Mouse (Mus musculus): ENCODE results near the gene Tmc5.

- TF ChIP-seq CTCF (IDR thresholded peaks at IDR 0.05; ENCODE audit: borderline replicate concordance, insufficient read depth, low read length) (no peak), POLR2A (IDR thresholded peaks at IDR 0.05; ENCODE audit: low read depth, low read length) (no peak)
Observed at GRCm38 (mm10) chr7:118656730-118657129, 59.6 kb downstream of the Tmc5 start.
